In genomic region chr8:79488861-79489260, GRCm38 (mm10) we compare ENCODE assay signal across 9 mouse cellular contexts.
DNase-seq lines count a peak whose midpoint lies in the region; ATAC-seq and TF ChIP-seq lines count a peak whose summit lies in the region.
"Had no signal": no experiment of that assay in that cellular context is flagged by ENCODE, and none has a peak within 500 bp of the region (broad histone marks: within the 10 kb centered on the region; RNA-seq: fewer than 3 reads in every experiment).

No protein-coding gene starts in this region.

- intact Hi-C loops in left cerebral cortex, postnatal 14 days (cut with DNase I), result loop anchor here (5.0 kb wide), 1 partner anchor 192 kb away; no protein-coding TSS in a partner anchor

- no peaks in the 10 kb centered on the region for H3K9me3 ChIP-seq in G1E (replicated peaks)

- peaks cover 34% of the 10 kb centered on the region for H3K27me3 ChIP-seq in G1E (ENCODE audit: insufficient read depth, low read length)

- peak; percentile 63 to 69 for DNase-seq in cerebellum, postnatal 10 days
- no peak for DNase-seq in cerebellum, adult 9-11 months
- DNase-seq in left cerebral cortex, postnatal 14 days (ENCODE audit: low spot score in 2 of 2), result peak; percentile 25 to 52
- no peak for DNase-seq in left cerebral cortex, adult 8-10 months (ENCODE audit: low spot score in 2 of 2)
- DNase-seq in G1E (ENCODE audit: low spot score), result no peak
- DNase-seq in kidney, postnatal 4 days, result peak; percentile 56 to 63
- DNase-seq in spleen, adult 12 weeks (ENCODE audit: low spot score), result no peak

- H3K4me3 ChIP-seq in G1E (ENCODE audit: low read depth, low read length), result no peak overlapping the region
- H3K4me3 ChIP-seq: erythroblast, embryonic 14.5 days had no signal

- H3K4me1 ChIP-seq in G1E (ENCODE audit: insufficient read depth, low read depth, low read length), result no peaks in the 10 kb centered on the region

- no peak for TF ChIP-seq CTCF in G1E (IDR thresholded peaks at IDR 0.05; ENCODE audit: low read depth, low read length)

- 0 out of 2 replicates have a peak, but pooled peaks have one; percentile 15 for ATAC-seq in G1E (ENCODE audit: extremely low read depth, insufficient number of reproducible peaks, low FRiP score, poor library complexity, severe bottlenecking)
- no peak; the same call in 1 of the 2 replicates for ATAC-seq in monocyte, adult 5-6 weeks (replicated peaks; ENCODE audit: insufficient number of reproducible peaks, low FRiP score, low TSS enrichment, poor library complexity, severe bottlenecking)

- H3K36me3 ChIP-seq in G1E (replicated peaks), result no peaks in the 10 kb centered on the region

Comparison
In these comparisons a context has a peak if more than half of its experiments do, and no peak if none do; other contexts are left out.
1. DNase-seq: peak in cerebellum, postnatal 10 days (2 of 2), left cerebral cortex, postnatal 14 days (2 of 2) and kidney, postnatal 4 days (2 of 2); none in cerebellum, adult 9-11 months (single experiment), left cerebral cortex, adult 8-10 months (0 of 2), G1E (single experiment) and spleen, adult 12 weeks (single experiment).